ENCODE assay signal across 31 mouse cellular contexts in genomic region chr10:117626297-117626613, GRCm38 (mm10).
"Had no signal": no experiment of that assay in that cellular context is flagged by ENCODE, and none has a peak within 500 bp of the region (broad histone marks: within the 10 kb centered on the region; RNA-seq: fewer than 3 reads in every experiment).

No protein-coding gene starts in this region.

- H3K9me3 ChIP-seq: limb, embryonic 10.5 days; limb, embryonic 12.5 days; limb, embryonic 13.5 days; limb, embryonic 15.5 days; liver, embryonic 12.5 days; liver, embryonic 13.5 days; liver, embryonic 15.5 days; lung, embryonic 15.5 days; midbrain, embryonic 10.5 days; midbrain, embryonic 12.5 days; midbrain, embryonic 13.5 days; midbrain, embryonic 15.5 days; neural tube, embryonic 12.5 days; neural tube, embryonic 13.5 days had no signal

- H3K27ac ChIP-seq: limb, embryonic 12.5 days; limb, embryonic 13.5 days; limb, embryonic 15.5 days; liver, embryonic 12.5 days; liver, embryonic 13.5 days; liver, embryonic 14.5 days; liver, embryonic 15.5 days; lung, embryonic 15.5 days; macrophage; midbrain, embryonic 10.5 days; midbrain, embryonic 12.5 days; midbrain, embryonic 13.5 days; midbrain, embryonic 15.5 days; neural tube, embryonic 12.5 days; neural tube, embryonic 13.5 days had no signal

- H3K36me3 ChIP-seq: limb, embryonic 10.5 days; limb, embryonic 12.5 days; limb, embryonic 13.5 days; limb, embryonic 15.5 days; liver, embryonic 12.5 days; liver, embryonic 13.5 days; liver, embryonic 15.5 days; lung, embryonic 15.5 days; midbrain, embryonic 10.5 days; midbrain, embryonic 12.5 days; midbrain, embryonic 13.5 days; midbrain, embryonic 15.5 days; neural tube, embryonic 12.5 days; neural tube, embryonic 13.5 days had no signal

- H3K9ac ChIP-seq: limb, embryonic 12.5 days; limb, embryonic 13.5 days; limb, embryonic 15.5 days; liver, embryonic 12.5 days; liver, embryonic 13.5 days; liver, embryonic 14.5 days; liver, embryonic 15.5 days; liver, postnatal 0 days; lung, embryonic 14.5 days; lung, embryonic 15.5 days; midbrain, embryonic 12.5 days; midbrain, embryonic 13.5 days; midbrain, embryonic 15.5 days; neural tube, embryonic 12.5 days; neural tube, embryonic 13.5 days had no signal

- ATAC-seq: liver, embryonic 12.5 days; midbrain, embryonic 13.5 days; midbrain, embryonic 15.5 days; midbrain, embryonic 16.5 days had no signal

- DNase-seq: left cerebral cortex, postnatal 4 days; liver; liver, embryonic 13.5 days; liver, postnatal 0 days; lung, adult 2 months; lung, embryonic 14.5 days; lung, postnatal 10 days; lung, postnatal 14 days; lung, postnatal 36 days; lung, postnatal 4 days; midbrain, embryonic 14.5 days had no signal

- H3K4me3 ChIP-seq: limb, embryonic 10.5 days; limb, embryonic 12.5 days; limb, embryonic 13.5 days; limb, embryonic 15.5 days; liver, embryonic 12.5 days; liver, embryonic 13.5 days; liver, embryonic 15.5 days; lung, embryonic 15.5 days; megakaryocyte, embryonic 14.5 days; midbrain, embryonic 10.5 days; midbrain, embryonic 12.5 days; midbrain, embryonic 13.5 days; midbrain, embryonic 15.5 days; myocyte; neural tube, embryonic 12.5 days; neural tube, embryonic 13.5 days had no signal

- H3K4me2 ChIP-seq: limb, embryonic 12.5 days; limb, embryonic 13.5 days; limb, embryonic 15.5 days; liver, embryonic 11.5 days; liver, embryonic 12.5 days; liver, embryonic 13.5 days; liver, embryonic 15.5 days; lung, embryonic 14.5 days; lung, embryonic 15.5 days; midbrain, embryonic 11.5 days; midbrain, embryonic 12.5 days; midbrain, embryonic 13.5 days; midbrain, embryonic 15.5 days; neural tube, embryonic 12.5 days; neural tube, embryonic 13.5 days had no signal
